Mouse (Mus musculus): ENCODE measurements around the gene Cbx4.

Gene Cbx4

GRCm38 (mm10) chr11:119086144-119086971, at the start of gene Cbx4:
Gene Cbx4, minus strand, starts transcription at chr11:119086221.
- peak; percentile 97 for DNase-seq (ENCODE audit: low spot score)

GRCm38 (mm10) chr11:119134586-119134985, 48.6 kb upstream of the Cbx4 start:
- DNase-seq (ENCODE audit: low spot score): no peak

GRCm38 (mm10) chr11:119133437-119134221, 47.6 kb upstream of the Cbx4 start:
- DNase-seq (ENCODE audit: low spot score): no peak

GRCm38 (mm10) chr11:119132198-119133035, 46.4 kb upstream of the Cbx4 start:
- no peak for DNase-seq (ENCODE audit: low spot score)

GRCm38 (mm10) chr11:119130081-119130765, 44.2 kb upstream of the Cbx4 start:
- DNase-seq (ENCODE audit: low spot score): peak; percentile 59

GRCm38 (mm10) chr11:119129281-119130058, 43.4 kb upstream of the Cbx4 start:
- DNase-seq (ENCODE audit: low spot score): no peak

- no peak for DNase-seq (ENCODE audit: low spot score)
Observed at GRCm38 (mm10) chr11:119128668-119129280, 42.8 kb upstream of the Cbx4 start.

- DNase-seq (ENCODE audit: low spot score): no peak
Observed at GRCm38 (mm10) chr11:119127686-119128473, 41.9 kb upstream of the Cbx4 start.

GRCm38 (mm10) chr11:119127147-119127546, 41.1 kb upstream of the Cbx4 start:
- DNase-seq (ENCODE audit: low spot score): no peak

- DNase-seq (ENCODE audit: low spot score): peak; percentile 85
Observed at GRCm38 (mm10) chr11:119125929-119126861, 40.2 kb upstream of the Cbx4 start.

- no peak for DNase-seq (ENCODE audit: low spot score)
Observed at GRCm38 (mm10) chr11:119124536-119124935, 38.5 kb upstream of the Cbx4 start.

GRCm38 (mm10) chr11:119123522-119124319, 37.7 kb upstream of the Cbx4 start:
- no peak for DNase-seq (ENCODE audit: low spot score)

- DNase-seq (ENCODE audit: low spot score): no peak
Observed at GRCm38 (mm10) chr11:119122396-119122795, 36.4 kb upstream of the Cbx4 start.

- DNase-seq (ENCODE audit: low spot score): no peak
Observed at GRCm38 (mm10) chr11:119118905-119119304, 32.9 kb upstream of the Cbx4 start.

GRCm38 (mm10) chr11:119117945-119118344, 31.9 kb upstream of the Cbx4 start:
- no peak for DNase-seq (ENCODE audit: low spot score)

GRCm38 (mm10) chr11:119116992-119117391, 31.0 kb upstream of the Cbx4 start:
- no peak for DNase-seq (ENCODE audit: low spot score)

- DNase-seq (ENCODE audit: low spot score): no peak
Observed at GRCm38 (mm10) chr11:119112721-119113120, 26.7 kb upstream of the Cbx4 start.

- peak; percentile 47 for DNase-seq (ENCODE audit: low spot score)
Observed at GRCm38 (mm10) chr11:119111345-119111744, 25.3 kb upstream of the Cbx4 start.
